Mouse (Mus musculus): ENCODE measurements around the gene Olfr517. TPM values are rescaled to one million over a fixed set of nuclear protein-coding genes. Genes with fewer than 3 reads are reported as not detected.

Olfr517 gene
- not detected in 2 replicates for polyA plus RNA-seq (2016; fragmentation: Nextera tagmentation; extraction: Ambion mirVana)

GRCm38 (mm10) chr7:108872279-108872678 is at the start of gene Olfr517:
Olfr517 (minus strand) TSS chr7:108872379.
- Histone ChIP-seq H3K36me3 (replicated peaks) (no peaks in the 10 kb centered on the region), H3K4me3 (no peak within 1 kb of the TSS), H3K4me1 (no peaks in the 10 kb centered on the region), H3K27ac (no peak within 1 kb of the TSS), H3K9me3 (no peaks in the 10 kb centered on the region), H3K27me3 (ENCODE audit: poor library complexity, severe bottlenecking) (no peaks in the 10 kb centered on the region)
- no peak for DNase-seq (ENCODE audit: extremely low spot score, low spot score)
- 70% methylated on average over 2 of the region's 2 CpGs for WGBS

- Histone ChIP-seq H3K36me3 (replicated peaks) (no peaks in the 10 kb centered on the region), H3K4me1 (no peaks in the 10 kb centered on the region), H3K27me3 (ENCODE audit: poor library complexity, severe bottlenecking) (no peaks in the 10 kb centered on the region), H3K9me3 (no peaks in the 10 kb centered on the region), H3K27ac (no peak overlapping the region), H3K4me3 (no peak overlapping the region)
- no peak for DNase-seq (ENCODE audit: extremely low spot score, low spot score)
- 91% methylated on average over 2 of the region's 2 CpGs for WGBS
Observed at GRCm38 (mm10) chr7:108903969-108904368, 31.8 kb upstream of the Olfr517 start.

DNA sequence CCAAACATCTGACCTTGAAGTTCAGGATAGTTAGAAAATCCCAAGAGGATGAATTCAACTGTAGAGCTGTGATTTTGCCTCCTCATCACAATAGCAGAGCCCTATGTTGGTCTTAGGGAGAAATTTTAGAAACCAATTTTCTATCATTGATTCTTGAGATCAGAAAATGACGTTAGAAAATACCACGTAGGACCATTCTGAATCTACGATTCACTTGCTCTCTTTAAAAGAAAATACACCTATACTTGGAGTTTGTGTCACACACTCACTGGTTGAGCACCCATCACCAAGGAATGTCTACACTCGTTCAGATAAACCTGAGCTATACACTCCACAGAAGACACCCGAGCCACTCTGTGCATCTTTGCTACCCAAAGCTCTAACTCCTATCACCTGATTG is 22.1 kb upstream of the Olfr517 start, which contains the start of gene Olfr519:
Gene Olfr519, minus strand, starts transcription at position 101 of the 400 bp plus-strand sequence.
- no peak for DNase-seq (ENCODE audit: extremely low spot score, low spot score)
- no peaks in the 10 kb centered on the region for H3K9me3 ChIP-seq
- no peaks in the 10 kb centered on the region for H3K4me1 ChIP-seq
- H3K27me3 ChIP-seq (ENCODE audit: poor library complexity, severe bottlenecking) = no peaks in the 10 kb centered on the region
- H3K4me3 ChIP-seq = no peak within 1 kb of the TSS
- H3K36me3 ChIP-seq (replicated peaks) = no peaks in the 10 kb centered on the region
- H3K27ac ChIP-seq = no peak within 1 kb of the TSS
- WGBS = 92% methylated on average over 5 of the region's 5 CpGs

GRCm38 (mm10) chr7:108884906-108885305 is 12.7 kb upstream of the Olfr517 start, which contains the start of gene Olfr518:
Olfr518 (minus strand) TSS chr7:108885006.
- Histone ChIP-seq H3K27ac (no peak within 1 kb of the TSS), H3K36me3 (replicated peaks) (no peaks in the 10 kb centered on the region), H3K27me3 (ENCODE audit: poor library complexity, severe bottlenecking) (no peaks in the 10 kb centered on the region), H3K9me3 (no peaks in the 10 kb centered on the region), H3K4me1 (no peaks in the 10 kb centered on the region), H3K4me3 (no peak within 1 kb of the TSS)
- 79% methylated on average over 4 of the region's 4 CpGs for WGBS
- DNase-seq (ENCODE audit: extremely low spot score, low spot score) = no peak

- H3K4me1 ChIP-seq = no peaks in the 10 kb centered on the region
- no peak within 1 kb of the TSS for H3K27ac ChIP-seq
- no peak for DNase-seq (ENCODE audit: extremely low spot score, low spot score)
- 96% methylated on average over 2 of the region's 2 CpGs for WGBS
- no peak within 1 kb of the TSS for H3K4me3 ChIP-seq
- no peaks in the 10 kb centered on the region for H3K9me3 ChIP-seq
- no peaks in the 10 kb centered on the region for H3K36me3 ChIP-seq (replicated peaks)
- H3K27me3 ChIP-seq (ENCODE audit: poor library complexity, severe bottlenecking) = no peaks in the 10 kb centered on the region
Observed at GRCm38 (mm10) chr7:108850429-108850828, 21.8 kb downstream of the Olfr517 start, which contains the start of gene Olfr516. Olfr516 (minus strand) TSS chr7:108850529.

DNA sequence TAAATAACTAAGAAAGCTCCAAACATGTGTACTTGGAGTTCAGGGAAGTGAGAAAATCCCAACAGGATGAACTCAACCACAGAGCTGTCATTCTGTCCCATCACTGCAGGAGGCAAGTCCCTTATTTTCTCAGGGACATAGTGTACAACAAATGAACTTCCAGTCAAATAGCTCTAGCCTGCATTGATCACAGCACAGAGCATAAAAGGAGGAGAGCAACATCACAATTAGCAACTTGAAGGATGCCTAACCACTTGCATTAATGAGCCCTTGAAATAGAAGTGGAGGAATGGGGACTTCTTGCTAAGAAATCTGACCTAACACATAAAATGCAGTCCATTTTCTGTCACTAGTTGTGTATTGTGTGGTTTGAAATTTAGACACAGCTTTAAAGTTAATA is 46.3 kb downstream of the Olfr517 start, which contains the start of gene Olfr514:
Gene Olfr514, minus strand, starts transcription at position 101 of the 400 bp plus-strand sequence.
- DNase-seq (ENCODE audit: extremely low spot score, low spot score) = no peak

More for the DNA sequence above, 46.3 kb downstream of the Olfr517 start, which contains the start of gene Olfr514:
- Histone ChIP-seq H3K4me1 (no peaks in the 10 kb centered on the region), H3K27ac (no peak within 1 kb of the TSS), H3K9me3 (no peaks in the 10 kb centered on the region), H3K27me3 (ENCODE audit: poor library complexity, severe bottlenecking) (no peaks in the 10 kb centered on the region), H3K4me3 (no peak within 1 kb of the TSS), H3K36me3 (replicated peaks) (no peaks in the 10 kb centered on the region)

Other genes with a start within 250 kb of the Olfr517 start
- not detected in 2 replicates for gene Olfr508, start 242.4 kb downstream of the Olfr517 start, polyA plus RNA-seq (2016; fragmentation: Nextera tagmentation; extraction: Ambion mirVana)
- not detected in 2 replicates for gene Olfr509, start 220.5 kb downstream of the Olfr517 start, polyA plus RNA-seq (2016; fragmentation: Nextera tagmentation; extraction: Ambion mirVana)
- gene Olfr510, start 206.0 kb downstream of the Olfr517 start, polyA plus RNA-seq (2016; fragmentation: Nextera tagmentation; extraction: Ambion mirVana) = not detected in 2 replicates
- not detected in 2 replicates for gene Olfr512, start 159.1 kb downstream of the Olfr517 start, polyA plus RNA-seq (2016; fragmentation: Nextera tagmentation; extraction: Ambion mirVana)
- not detected in 2 replicates for gene Olfr513, start 121.4 kb downstream of the Olfr517 start, polyA plus RNA-seq (2016; fragmentation: Nextera tagmentation; extraction: Ambion mirVana)
- gene Olfr514, start 46.4 kb downstream of the Olfr517 start, polyA plus RNA-seq (2016; fragmentation: Nextera tagmentation; extraction: Ambion mirVana) = not detected in 2 replicates
- not detected in 2 replicates for gene Olfr516, start 21.9 kb downstream of the Olfr517 start, polyA plus RNA-seq (2016; fragmentation: Nextera tagmentation; extraction: Ambion mirVana)
- not detected in 2 replicates for gene Olfr518, start 12.6 kb upstream of the Olfr517 start, polyA plus RNA-seq (2016; fragmentation: Nextera tagmentation; extraction: Ambion mirVana)
- gene Olfr519, start 22.0 kb upstream of the Olfr517 start, polyA plus RNA-seq (2016; fragmentation: Nextera tagmentation; extraction: Ambion mirVana) = not detected in 2 replicates
- 0.04 TPM in 1 of 2 replicates, not detected in the other for gene Nlrp10, start 57.8 kb upstream of the Olfr517 start, polyA plus RNA-seq (2016; fragmentation: Nextera tagmentation; extraction: Ambion mirVana)
- 71.7 and 74.4 TPM in 2 replicates for gene Eif3f, start 62.0 kb upstream of the Olfr517 start, polyA plus RNA-seq (2016; fragmentation: Nextera tagmentation; extraction: Ambion mirVana)
- 5.2 and 5.3 TPM in 2 replicates for gene Tub, start 78.0 kb upstream of the Olfr517 start, polyA plus RNA-seq (2016; fragmentation: Nextera tagmentation; extraction: Ambion mirVana)
- 17.3 and 18.7 TPM in 2 replicates for gene Ric3, start 211.0 kb upstream of the Olfr517 start, polyA plus RNA-seq (2016; fragmentation: Nextera tagmentation; extraction: Ambion mirVana)